Mouse (Mus musculus): Measurements from ENCODE around the gene Aff4.

Aff4 gene

GRCm38 (mm10) chr11:53463551-53464424 lies 113.2 kb downstream of the Aff4 start:
- peak; percentile 77 for DNase-seq

DNA sequence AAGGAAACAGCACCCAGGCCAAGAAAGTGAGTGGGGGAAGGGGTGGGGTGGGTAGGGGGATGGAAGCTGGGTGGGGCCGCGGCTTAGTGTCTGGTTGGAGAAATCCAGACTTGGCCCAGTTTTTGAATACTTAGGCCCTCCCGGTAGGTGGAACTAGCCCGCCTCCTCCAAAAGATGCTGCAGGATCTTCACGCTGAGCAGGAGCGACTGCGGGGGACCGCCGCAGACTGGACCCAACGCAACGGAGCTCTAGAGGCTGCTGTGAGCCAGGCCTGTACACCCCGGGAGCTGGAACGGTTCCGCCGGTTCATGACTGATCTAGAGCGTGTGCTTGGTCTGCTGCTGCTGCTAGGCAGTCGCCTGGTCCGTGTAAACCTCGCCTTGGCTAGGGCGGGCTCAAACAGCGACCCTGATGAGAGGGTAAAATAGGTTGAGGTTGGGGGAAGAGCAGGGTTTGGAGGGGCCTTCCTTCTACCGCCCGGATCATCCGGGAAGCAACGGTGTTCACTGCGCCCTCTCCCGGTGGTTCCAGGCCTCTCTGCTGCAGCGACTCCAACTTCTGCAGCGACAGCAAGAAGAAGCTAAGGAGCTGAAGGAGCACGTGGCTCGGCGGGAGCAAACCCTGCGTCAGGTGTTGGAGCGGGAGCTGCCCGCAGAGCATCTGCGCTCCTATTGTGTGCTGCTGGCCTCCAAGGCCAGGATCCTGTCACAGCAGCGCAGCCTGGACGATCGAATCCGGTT lies 115.8 kb downstream of the Aff4 start:
- DNase-seq = peak; percentile 83

DNA sequence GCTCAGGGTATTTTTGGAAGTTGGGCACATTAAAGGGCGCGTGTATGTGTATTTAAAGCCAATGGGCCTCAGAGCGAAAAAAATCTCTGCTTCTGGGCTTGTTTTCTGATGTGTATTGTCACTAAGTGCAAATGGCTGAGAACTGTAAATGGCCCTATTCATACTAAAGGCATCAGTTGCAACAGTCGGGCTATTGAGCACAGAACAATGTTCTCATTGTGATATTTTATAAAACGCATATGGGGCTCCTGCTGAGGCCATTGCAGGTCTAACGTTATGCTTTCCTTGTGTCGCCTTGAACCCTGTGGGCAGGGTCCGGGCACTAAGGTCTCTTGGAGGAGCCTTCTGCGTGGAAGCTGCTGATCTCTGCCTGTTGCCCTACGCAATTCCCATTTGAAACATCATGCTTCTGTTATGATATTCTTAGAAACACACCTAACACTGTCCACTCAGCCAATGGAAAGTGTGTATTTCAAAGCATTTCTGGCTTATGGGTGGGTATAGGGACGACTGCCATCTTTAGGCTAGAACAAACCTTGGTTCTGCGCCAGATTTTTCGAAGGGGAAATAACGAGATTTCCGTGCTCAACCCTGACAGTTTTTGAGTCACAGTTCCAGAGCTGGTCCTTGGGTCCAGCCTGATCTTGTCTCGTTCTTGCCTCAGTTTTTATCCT lies 118.8 kb downstream of the Aff4 start:
- DNase-seq = no peak

GRCm38 (mm10) chr11:53469968-53470695 lies 119.5 kb downstream of the Aff4 start, which contains the start of gene Gm9837:
TSS of gene Gm9837 (minus strand) at chr11:53470479.
- DNase-seq = peak; percentile 89

Data from right cerebral cortex, postnatal 25 days (tissue).